Mouse (Mus musculus): ENCODE results near the gene Strn3. TPM values are rescaled to one million over a fixed set of nuclear protein-coding genes. Genes with fewer than 3 reads are reported as not detected.
A peak's percentile ranks its signal among the peaks of the same experiment; 100 is the strongest.

Gene Strn3
- polyA plus RNA-seq, 1 experiment = 77.4 TPM

DNA sequence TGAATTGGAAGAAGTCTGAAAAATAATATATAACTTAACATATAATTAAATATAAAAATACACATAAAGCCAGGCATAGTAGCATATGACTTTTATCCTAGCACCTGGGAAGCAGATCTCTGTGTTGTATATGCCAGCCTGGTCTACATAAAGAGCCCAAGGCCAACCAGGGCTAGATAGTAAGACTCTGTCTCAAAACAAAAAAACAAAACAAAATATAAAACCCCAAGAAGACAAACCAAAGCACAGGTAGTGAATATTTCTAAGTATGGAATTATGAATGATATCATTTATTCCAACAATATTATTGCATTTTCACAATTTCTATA is 68.4 kb downstream of the Strn3 start:
- Histone ChIP-seq H3K4me1 (ENCODE audit: control insufficient read depth, insufficient read depth, low read length) (no peaks in the 10 kb centered on the region), H3K27ac (ENCODE audit: insufficient read depth, low read length) (no peak overlapping the region), H3K27me3 (ENCODE audit: control insufficient read depth, insufficient read depth, low read length) (no peaks in the 10 kb centered on the region), H3K4me3 (replicated peaks; ENCODE audit: insufficient read depth, low read depth, low read length) (no peak overlapping the region)
- TF ChIP-seq POLR2A (IDR thresholded peaks at IDR 0.05; ENCODE audit: borderline replicate concordance, insufficient read depth, low read length) (no peak), CTCF (IDR thresholded peaks at IDR 0.05; ENCODE audit: borderline replicate concordance, insufficient read depth, low read depth, low read length) (no peak)
- no peak for DNase-seq

DNA sequence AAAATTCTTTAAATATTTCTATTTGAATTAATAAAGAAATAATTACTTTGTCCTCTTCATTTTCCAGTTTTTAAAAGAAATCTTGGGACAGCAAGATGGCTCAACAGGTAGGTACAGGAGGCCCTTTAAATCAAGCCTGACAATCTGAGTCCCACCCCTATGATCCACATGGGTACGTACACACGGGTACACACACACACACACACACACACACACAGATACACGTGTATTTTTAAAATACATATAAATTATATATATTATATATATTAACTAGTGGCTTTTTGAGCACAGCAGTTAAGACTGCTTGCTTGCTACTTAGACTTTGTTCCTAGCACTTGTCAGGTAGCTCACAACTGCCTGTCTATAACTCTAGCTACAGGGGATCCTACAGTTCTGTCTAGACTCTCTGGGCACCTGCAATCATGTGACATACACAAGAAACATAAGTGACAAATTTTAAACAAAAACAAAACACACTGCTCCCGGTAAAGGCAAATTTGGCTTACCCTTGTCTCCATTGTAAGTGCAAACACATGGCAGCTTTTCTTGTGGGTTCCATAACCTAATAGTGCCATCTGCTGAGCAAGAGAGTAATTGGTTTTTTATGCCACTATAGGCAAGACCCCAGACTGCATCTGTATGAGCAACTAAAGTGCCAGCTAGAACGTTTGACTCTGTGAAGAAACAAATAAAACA is 68.9 kb downstream of the Strn3 start:
- Histone ChIP-seq H3K27ac (ENCODE audit: insufficient read depth, low read length) (no peak overlapping the region), H3K4me3 (replicated peaks; ENCODE audit: insufficient read depth, low read depth, low read length) (no peak overlapping the region), H3K27me3 (ENCODE audit: control insufficient read depth, insufficient read depth, low read length) (no peaks in the 10 kb centered on the region), H3K4me1 (ENCODE audit: control insufficient read depth, insufficient read depth, low read length) (no peaks in the 10 kb centered on the region)
- 66% methylated on average over 5 of the region's 5 CpGs for WGBS
- TF ChIP-seq POLR2A (IDR thresholded peaks at IDR 0.05; ENCODE audit: borderline replicate concordance, insufficient read depth, low read length) (no peak), CTCF (IDR thresholded peaks at IDR 0.05; ENCODE audit: borderline replicate concordance, insufficient read depth, low read depth, low read length) (no peak)
- DNase-seq = no peak

DNA sequence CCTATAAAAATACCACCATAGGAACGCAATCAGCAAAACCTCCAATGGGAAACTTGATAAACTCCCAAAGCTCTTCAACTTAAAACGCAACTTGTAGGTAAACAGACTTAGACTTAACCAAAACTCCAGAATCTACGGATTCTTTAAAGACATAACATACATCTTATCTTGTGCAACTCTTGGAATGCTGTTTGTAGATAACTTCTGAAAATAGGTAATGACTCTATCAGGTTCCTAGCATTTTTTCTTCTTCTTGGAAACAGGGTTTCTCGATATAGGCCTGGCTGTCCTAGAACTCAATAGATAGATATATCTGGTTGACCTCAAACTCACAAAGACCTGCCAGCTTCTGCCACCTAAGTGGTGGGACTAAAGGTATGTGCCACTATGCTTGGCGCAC is 70.5 kb downstream of the Strn3 start:
- no peak for DNase-seq
- H3K4me1 ChIP-seq (ENCODE audit: control insufficient read depth, insufficient read depth, low read length) = no peaks in the 10 kb centered on the region
- H3K27ac ChIP-seq (ENCODE audit: insufficient read depth, low read length) = no peak overlapping the region
- no peak for TF ChIP-seq CTCF (IDR thresholded peaks at IDR 0.05; ENCODE audit: borderline replicate concordance, insufficient read depth, low read depth, low read length)
- no peak for TF ChIP-seq POLR2A (IDR thresholded peaks at IDR 0.05; ENCODE audit: borderline replicate concordance, insufficient read depth, low read length)
- no peaks in the 10 kb centered on the region for H3K27me3 ChIP-seq (ENCODE audit: control insufficient read depth, insufficient read depth, low read length)
- WGBS = 98% methylated on average over 5 of the region's 5 CpGs
- H3K4me3 ChIP-seq (replicated peaks; ENCODE audit: insufficient read depth, low read depth, low read length) = no peak overlapping the region

DNA sequence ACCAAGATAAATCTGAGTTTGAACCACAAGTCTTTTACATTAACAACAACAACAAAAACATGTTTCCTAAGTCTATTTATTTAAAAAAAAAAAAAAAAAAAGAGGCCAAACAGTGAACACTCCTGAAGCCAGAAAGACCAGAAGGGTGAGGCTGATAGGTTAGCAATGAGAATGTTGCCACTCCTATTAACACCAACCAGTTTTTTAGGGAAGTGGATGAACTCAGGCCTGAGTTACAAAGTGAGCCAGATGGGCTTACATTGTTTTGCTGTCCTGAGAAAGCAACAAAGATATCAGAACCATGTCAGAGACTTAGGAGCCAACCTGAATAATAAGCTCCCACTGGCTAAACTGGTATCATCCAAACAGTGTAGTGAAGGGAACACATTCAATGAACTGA is 71.1 kb downstream of the Strn3 start:
- Histone ChIP-seq H3K4me3 (replicated peaks; ENCODE audit: insufficient read depth, low read depth, low read length) (no peak overlapping the region), H3K27ac (ENCODE audit: insufficient read depth, low read length) (no peak overlapping the region)

DNA sequence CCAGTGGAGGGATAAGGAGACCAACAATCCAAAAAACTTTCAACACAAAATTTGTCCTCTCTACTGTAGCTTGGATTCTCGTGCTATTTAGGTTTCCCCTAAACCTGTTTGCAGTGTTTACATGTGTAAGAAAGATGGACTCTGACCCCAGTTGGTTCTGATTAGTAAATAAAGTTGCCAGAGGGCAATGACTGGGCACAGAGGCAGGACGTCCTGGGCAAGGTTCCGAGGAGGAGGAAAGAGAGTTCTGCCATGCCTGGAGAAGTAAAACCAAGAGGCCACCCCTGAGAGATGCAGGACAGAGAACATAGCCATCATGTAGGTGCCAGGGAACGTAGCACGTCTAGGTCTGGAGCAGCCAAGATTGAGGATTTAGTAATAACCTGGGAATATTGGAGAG is 79.3 kb downstream of the Strn3 start:
- H3K4me1 ChIP-seq (ENCODE audit: control insufficient read depth, insufficient read depth, low read length) = no peaks in the 10 kb centered on the region
- no peaks in the 10 kb centered on the region for H3K27me3 ChIP-seq (ENCODE audit: control insufficient read depth, insufficient read depth, low read length)
- H3K27ac ChIP-seq (ENCODE audit: insufficient read depth, low read length) = no peak overlapping the region
- TF ChIP-seq CTCF (IDR thresholded peaks at IDR 0.05; ENCODE audit: borderline replicate concordance, insufficient read depth, low read depth, low read length) (no peak), POLR2A (IDR thresholded peaks at IDR 0.05; ENCODE audit: borderline replicate concordance, insufficient read depth, low read length) (no peak)
- 90% methylated on average over 5 of the region's 5 CpGs for WGBS
- H3K4me3 ChIP-seq (replicated peaks; ENCODE audit: insufficient read depth, low read depth, low read length) = no peak overlapping the region
- DNase-seq = no peak

More for the DNA sequence above, 71.1 kb downstream of the Strn3 start:
- no peaks in the 10 kb centered on the region for H3K4me1 ChIP-seq (ENCODE audit: control insufficient read depth, insufficient read depth, low read length)
- no peak for DNase-seq
- TF ChIP-seq CTCF (IDR thresholded peaks at IDR 0.05; ENCODE audit: borderline replicate concordance, insufficient read depth, low read depth, low read length) = no peak
- TF ChIP-seq POLR2A (IDR thresholded peaks at IDR 0.05; ENCODE audit: borderline replicate concordance, insufficient read depth, low read length) = no peak
- H3K27me3 ChIP-seq (ENCODE audit: control insufficient read depth, insufficient read depth, low read length) = no peaks in the 10 kb centered on the region

DNA sequence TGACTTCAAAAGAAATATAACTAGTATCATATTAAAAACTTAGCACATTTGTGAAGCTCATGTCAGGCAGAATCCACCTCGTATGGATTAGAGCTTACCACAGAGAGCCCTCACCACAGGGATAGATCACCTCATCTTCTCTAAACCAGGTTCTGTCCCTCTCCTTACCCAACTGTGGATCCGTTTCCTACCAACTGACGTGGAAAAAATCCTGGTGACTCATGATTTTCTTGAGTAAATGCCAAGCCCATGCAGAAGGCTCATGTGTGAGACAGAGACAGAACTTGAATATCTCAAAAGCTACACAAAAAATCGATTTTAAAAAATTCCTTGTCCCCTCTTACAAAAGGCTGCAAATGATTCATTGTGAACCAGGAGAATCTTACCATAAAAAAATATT is 85.6 kb downstream of the Strn3 start:
- H3K27me3 ChIP-seq (ENCODE audit: control insufficient read depth, insufficient read depth, low read length) = no peaks in the 10 kb centered on the region
- no peaks in the 10 kb centered on the region for H3K4me1 ChIP-seq (ENCODE audit: control insufficient read depth, insufficient read depth, low read length)
- H3K27ac ChIP-seq (ENCODE audit: insufficient read depth, low read length) = no peak overlapping the region
- no peak for TF ChIP-seq POLR2A (IDR thresholded peaks at IDR 0.05; ENCODE audit: borderline replicate concordance, insufficient read depth, low read length)
- TF ChIP-seq CTCF (IDR thresholded peaks at IDR 0.05; ENCODE audit: borderline replicate concordance, insufficient read depth, low read depth, low read length) = no peak
- WGBS = 29% methylated on average over 4 of the region's 4 CpGs
- H3K4me3 ChIP-seq (replicated peaks; ENCODE audit: insufficient read depth, low read depth, low read length) = no peak overlapping the region
- DNase-seq = peak in 1 of 2 experiments; percentile 61

DNA sequence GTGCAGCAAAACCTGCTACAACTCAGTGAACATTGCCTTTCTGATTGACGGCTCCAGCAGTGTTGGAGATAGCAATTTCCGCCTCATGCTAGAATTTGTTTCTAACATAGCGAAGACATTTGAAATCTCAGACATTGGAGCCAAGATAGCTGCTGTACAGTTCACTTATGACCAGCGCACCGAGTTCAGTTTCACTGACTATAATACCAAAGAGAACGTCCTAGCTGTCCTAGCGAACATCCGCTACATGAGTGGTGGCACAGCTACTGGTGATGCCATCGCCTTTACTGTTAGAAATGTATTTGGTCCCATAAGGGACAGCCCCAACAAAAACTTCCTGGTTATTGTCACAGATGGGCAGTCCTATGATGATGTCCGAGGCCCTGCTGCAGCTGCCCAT is 88.4 kb downstream of the Strn3 start:
- DNase-seq = no peak
- Histone ChIP-seq H3K27ac (ENCODE audit: insufficient read depth, low read length) (no peak overlapping the region), H3K4me3 (replicated peaks; ENCODE audit: insufficient read depth, low read depth, low read length) (no peak overlapping the region), H3K27me3 (ENCODE audit: control insufficient read depth, insufficient read depth, low read length) (no peaks in the 10 kb centered on the region), H3K4me1 (ENCODE audit: control insufficient read depth, insufficient read depth, low read length) (no peaks in the 10 kb centered on the region)
- WGBS = 93% methylated on average over 10 of the region's 10 CpGs
- TF ChIP-seq POLR2A (IDR thresholded peaks at IDR 0.05; ENCODE audit: borderline replicate concordance, insufficient read depth, low read length) = no peak
- TF ChIP-seq CTCF (IDR thresholded peaks at IDR 0.05; ENCODE audit: borderline replicate concordance, insufficient read depth, low read depth, low read length) = no peak

DNA sequence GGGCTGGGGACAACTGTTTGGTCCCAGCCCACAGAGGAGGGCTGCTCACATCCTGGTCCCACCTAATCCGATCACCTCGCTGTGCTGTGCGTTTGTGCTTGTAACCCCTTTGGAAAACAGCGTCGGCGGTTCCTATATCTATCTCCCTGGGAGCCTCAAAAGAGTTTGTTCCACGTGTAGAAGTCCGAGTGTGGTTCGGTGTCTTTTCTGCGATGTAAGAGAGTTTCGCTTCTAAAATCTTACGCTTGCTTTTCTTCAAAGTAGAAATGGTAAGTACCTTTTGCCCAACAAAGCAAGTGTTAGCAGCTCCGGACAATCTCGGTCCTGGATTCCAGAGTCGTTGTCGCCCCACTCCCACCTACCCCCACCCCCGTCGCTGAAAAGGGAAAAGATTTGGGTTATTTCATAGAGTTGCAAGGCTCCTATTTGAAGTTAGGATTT is 97.6 kb downstream of the Strn3 start:
- Histone ChIP-seq H3K4me1 (ENCODE audit: control insufficient read depth, insufficient read depth, low read length) (no peaks in the 10 kb centered on the region), H3K27me3 (ENCODE audit: control insufficient read depth, insufficient read depth, low read length) (no peaks in the 10 kb centered on the region; the same call in 1 of the 2 replicates), H3K4me3 (replicated peaks; ENCODE audit: insufficient read depth, low read depth, low read length) (peak overlapping the region; percentile 26), H3K27ac (ENCODE audit: insufficient read depth, low read length) (no peak overlapping the region)
- DNase-seq = no peak
- TF ChIP-seq CTCF (IDR thresholded peaks at IDR 0.05; ENCODE audit: borderline replicate concordance, insufficient read depth, low read depth, low read length) = no peak
- TF ChIP-seq POLR2A (IDR thresholded peaks at IDR 0.05; ENCODE audit: borderline replicate concordance, insufficient read depth, low read length) = no peak
- 3% methylated on average over 18 of the region's 18 CpGs for WGBS

Measured in cerebellum, adult 2 months (tissue).